Mouse (Mus musculus): ENCODE results near the gene Ogfrl1.

DNA sequence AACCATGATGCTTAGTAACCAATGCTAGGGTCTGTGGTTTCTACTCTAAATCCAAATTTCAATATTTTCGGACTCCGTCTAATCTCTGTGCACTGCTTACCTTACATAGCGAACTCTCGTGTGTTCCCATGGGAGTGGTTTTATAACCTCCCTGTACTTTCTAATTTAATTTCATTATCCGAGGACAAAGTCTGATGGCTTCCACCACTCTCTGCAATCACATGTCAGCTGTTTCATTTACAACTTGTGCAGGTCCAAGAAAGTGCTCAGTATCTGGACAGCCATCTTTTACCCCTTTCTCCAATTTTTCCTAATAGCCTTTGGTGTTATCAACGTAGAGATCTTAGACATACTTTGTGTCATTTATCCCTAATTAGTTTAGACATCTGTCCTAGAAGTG is 44.7 kb downstream of the Ogfrl1 start:
- TF ChIP-seq EP300 (IDR thresholded peaks at IDR 0.05; ENCODE audit: insufficient read depth, low read depth, low read length) (no peak), CTCF (IDR thresholded peaks at IDR 0.05) (no peak)

All from heart, adult 2 months (tissue).